Mouse (Mus musculus): ENCODE measurements around the gene Arpc5.

The Arpc5 gene

DNA sequence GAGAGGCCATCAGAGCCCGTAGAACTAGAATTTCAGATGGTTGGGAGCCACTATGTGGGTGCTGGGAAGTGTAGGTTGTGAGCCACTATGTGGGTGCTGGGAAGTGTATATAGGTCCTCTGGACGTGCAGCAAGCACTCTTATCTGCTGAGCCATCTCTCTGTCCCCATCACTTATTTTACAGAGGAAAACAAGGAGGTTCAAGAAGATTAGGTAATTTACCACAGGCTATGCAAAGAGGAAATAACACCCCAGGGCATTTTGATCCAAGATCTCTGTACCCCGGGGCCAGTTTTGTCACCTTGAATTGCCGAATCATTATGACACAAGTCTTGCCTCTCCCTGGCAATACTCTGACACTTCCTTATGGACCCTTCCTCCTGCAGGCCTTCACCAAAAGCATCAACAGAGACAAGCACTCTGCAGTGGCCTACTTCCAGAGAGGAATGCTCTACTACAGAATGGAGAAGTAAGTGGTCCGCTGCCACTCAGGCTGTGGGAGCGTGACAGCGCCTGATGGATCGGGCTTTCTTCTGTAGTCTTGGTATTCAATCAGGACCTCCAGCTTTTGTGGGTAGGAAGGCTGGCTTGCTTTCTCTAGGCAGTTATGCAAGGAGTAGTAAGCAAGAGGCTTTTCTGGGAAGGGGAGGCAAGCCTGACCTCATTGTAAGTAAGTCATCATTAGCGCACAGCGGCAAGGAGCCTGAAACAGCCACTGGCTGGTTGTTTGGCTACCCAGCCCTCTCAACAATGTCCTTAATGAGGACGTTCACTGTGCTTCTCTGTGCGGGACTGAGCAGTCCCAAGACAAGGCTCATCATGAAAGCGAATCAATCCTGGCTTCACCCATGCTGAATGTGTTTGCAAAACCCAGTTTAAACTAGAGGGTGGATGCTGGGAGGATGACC is 44.4 kb downstream of the Arpc5 start:
- no peak for DNase-seq (ENCODE audit: low read depth, low spot score)

- DNase-seq (ENCODE audit: low read depth, low spot score): peak; percentile 53
Measured at GRCm38 (mm10) chr1:152815265-152815701, 48.9 kb downstream of the Arpc5 start.

GRCm38 (mm10) chr1:152817027-152817769 is 50.9 kb downstream of the Arpc5 start:
- no peak for DNase-seq (ENCODE audit: low read depth, low spot score)

DNA sequence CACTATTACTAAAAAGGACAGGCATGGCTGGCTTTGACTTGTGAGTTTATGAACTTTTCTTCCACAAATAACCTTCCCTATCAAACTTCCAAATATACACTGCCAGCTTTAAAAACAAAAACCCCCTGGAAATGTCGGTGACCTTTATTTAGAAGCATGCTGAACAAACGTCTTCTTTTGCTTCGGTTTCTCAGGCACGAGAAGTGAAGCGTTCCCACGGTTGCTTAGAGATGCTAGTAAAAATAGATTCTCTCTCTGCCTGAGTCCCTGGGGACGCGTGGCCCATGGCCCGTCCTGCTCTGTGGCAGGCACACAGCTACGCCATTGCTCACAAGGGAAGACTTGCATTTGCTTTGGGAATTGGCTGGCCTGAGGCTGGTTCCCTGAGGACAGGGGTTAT is 51.5 kb downstream of the Arpc5 start:
- DNase-seq (ENCODE audit: low read depth, low spot score): no peak

GRCm38 (mm10) chr1:152819558-152819957 is 53.2 kb downstream of the Arpc5 start:
- DNase-seq (ENCODE audit: low read depth, low spot score): no peak

GRCm38 (mm10) chr1:152820911-152821695 is 54.8 kb downstream of the Arpc5 start:
- no peak for DNase-seq (ENCODE audit: low read depth, low spot score)

GRCm38 (mm10) chr1:152821746-152822145 is 55.4 kb downstream of the Arpc5 start:
- no peak for DNase-seq (ENCODE audit: low read depth, low spot score)

GRCm38 (mm10) chr1:152824206-152824605 is 57.9 kb downstream of the Arpc5 start:
- no peak for DNase-seq (ENCODE audit: low read depth, low spot score)
